Mouse (Mus musculus) 3134 (cell line): ENCODE measurements around the gene Baz1b.
A peak's percentile ranks its signal among the peaks of the same experiment; 100 is the strongest.

Experiments
- DNase-seq: peaks from one replicate; pipeline ENCODE4 v3.0.0-alpha.2; 2011; ENCODE audit warnings: low spot score; ENCODE audit not compliant: insufficient read length; ENCODE audit errors: extremely low read depth

Gene Baz1b

DNA sequence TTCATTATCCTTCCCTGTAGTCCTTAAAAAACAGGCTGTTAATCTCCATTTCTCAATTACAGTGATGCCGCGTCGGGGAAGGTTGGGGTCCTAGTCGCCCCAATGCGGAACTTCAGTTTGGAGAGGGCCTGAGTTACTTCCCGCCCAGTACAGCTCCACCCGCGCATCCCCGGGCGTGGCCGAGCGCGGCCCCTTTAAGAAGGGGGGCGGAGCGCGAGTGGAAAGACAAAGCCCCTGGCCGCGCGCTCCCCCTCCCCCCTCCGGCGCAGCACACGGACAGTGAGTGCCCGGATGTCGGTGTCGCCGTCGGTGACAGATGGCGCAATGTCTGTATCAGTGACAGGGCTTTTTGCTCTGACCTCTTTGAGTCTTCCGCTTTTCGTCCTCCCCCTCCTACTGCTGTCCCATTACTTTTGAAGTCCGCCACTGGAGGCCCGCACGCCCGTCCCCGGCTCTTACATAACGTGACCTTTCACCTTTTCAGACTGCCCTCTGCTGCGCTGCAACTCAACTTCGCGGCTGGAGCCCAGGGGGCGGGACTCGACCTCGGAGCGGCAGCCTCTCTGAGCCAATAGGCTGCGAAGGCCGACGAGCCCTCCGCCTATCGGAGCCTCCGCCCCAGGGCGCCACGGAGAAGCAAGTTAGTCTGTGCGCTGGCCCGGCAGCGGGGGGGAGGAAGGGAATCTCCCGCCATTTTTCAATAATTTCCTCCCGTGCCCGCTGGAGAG lies at the start of gene Baz1b:
TSS of gene Baz1b (plus strand) at position 644 of the 728 bp plus-strand sequence.
- peak; percentile 99 for DNase-seq

DNA sequence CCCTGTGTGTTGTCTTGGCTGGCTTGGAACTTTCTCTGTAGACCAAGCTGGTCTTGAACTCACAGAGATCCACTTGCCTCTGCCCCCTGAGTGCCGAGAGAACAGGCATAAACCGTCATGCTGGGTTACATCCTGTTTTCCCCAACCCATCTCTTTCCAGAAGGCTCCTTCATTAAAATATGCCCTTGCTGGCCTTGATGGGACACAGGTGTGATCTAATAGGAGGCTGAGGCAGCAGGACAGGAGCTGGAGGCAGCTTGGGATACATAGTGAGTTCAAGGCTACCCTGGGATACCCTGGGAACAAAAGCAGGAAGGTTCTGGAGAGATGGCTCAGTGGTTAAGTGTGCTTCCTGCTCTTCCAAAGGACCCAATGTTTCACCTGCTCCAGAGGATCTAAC lies 47.2 kb upstream of the Baz1b start:
- DNase-seq, result no peak

DNA sequence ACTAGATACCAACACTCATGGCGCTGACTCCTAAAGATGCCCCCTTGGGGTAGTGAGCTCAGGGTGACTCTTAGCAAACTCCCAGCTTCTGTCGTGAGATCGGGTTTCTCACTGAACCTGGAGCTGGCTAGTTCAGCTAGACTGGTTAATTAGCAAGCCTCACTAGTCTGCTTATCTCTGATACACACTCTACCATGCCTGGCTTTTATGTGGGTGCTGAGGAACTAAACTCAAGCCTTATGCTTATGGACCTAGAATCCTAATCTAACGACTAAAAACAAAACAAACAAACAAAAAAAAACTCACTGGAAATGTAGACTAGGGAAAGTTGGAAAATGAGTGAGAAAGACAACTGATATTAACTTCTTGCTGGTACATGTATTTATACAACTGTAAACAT lies 42.6 kb upstream of the Baz1b start:
- DNase-seq, result no peak

DNA sequence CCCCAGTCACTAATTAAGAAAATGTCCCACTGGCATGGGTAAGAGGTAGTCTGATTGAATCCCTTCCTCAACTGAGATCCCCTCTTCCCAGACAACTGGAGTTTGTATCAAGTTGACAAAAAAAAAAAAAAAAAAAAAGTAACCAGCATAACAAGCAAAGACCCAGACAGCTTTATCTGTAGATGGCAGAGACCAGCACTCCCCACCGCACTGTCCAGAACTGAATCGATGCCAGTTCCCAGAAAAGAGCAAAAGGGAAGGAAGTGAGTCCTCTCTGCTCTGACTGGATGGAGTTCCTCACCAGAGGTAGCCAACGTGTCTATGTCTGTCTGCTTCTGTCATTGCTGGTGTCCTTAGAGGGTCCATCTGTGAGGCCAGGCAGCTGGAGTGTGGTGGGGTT lies 41.5 kb upstream of the Baz1b start:
- DNase-seq, result no peak

DNA sequence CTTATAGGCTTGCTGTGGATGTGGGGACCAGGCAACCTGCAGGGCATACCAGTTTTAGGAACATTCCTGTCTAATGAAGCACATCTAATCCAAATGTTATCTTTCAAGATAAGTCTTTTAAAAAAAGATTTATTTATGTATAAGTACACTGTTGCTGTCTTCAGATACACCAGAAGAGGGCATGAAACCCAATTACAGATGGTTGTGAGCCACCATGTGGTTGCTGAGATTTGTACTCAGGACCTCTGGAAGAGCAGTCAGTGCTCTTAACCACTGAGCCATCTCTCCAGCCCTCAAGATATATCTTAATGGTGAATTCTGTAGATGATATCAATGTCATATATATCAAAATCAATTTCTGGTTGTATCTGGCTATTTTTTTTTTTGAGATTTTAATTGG lies 41.1 kb upstream of the Baz1b start:
- DNase-seq, result no peak

DNA sequence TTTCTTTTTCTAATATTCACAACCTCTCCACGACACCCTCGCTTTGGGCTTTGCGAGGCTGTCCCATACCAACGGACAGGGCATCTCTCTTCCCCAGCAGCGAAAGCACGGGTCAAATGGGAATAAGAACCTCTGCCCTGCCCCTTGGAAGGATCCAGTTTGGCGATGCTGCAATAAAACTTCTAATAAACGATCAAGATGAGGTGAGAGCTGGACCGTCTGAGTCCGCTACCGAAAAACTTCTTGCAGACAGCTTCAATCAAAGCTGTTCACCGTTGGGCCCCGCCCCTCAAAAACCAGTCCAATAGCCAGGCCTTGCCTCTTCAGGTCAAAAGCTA lies 38.4 kb upstream of the Baz1b start:
- no peak for DNase-seq

DNA sequence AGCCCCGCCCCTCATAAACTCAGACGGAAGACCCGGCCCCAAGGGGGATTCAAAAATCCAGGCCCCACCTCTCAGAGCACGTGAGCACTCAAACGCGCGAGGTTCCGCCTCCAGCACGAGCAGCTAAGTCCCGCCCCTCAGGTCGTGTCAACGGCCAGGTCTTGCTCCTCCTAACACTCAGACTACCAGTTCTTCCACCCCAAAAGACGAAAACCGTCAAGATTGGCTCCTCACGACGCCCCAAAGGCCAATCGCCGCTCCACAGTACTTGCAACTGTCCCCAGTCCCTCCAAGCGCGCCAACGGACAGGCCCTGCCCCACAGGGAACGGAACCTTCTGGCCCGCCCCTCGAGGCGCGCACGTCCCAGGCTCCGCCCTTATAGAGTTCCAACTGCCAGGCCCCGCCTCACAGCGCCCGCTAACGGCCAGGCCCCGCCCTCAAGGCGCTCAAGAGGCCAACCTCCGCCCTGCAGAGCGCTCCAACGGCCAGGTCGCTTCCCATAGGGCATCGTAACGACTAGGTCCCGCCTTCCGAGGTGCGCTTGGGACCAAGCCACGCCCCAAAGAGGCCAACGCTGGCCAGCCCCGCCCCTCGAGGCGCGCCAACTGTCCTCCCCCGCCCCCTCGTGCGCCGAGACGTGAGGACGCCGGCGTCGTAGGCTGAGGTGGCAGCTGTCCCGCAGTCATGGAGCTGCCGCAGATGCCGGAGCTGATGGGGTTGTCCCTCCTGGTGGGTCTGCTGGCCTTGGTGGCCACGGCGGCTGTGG lies 37.8 kb upstream of the Baz1b start, which contains the start of gene Tbl2:
TSS of gene Tbl2 (plus strand) at position 605 of the 767 bp plus-strand sequence.
- peak; percentile 100 for DNase-seq

DNA sequence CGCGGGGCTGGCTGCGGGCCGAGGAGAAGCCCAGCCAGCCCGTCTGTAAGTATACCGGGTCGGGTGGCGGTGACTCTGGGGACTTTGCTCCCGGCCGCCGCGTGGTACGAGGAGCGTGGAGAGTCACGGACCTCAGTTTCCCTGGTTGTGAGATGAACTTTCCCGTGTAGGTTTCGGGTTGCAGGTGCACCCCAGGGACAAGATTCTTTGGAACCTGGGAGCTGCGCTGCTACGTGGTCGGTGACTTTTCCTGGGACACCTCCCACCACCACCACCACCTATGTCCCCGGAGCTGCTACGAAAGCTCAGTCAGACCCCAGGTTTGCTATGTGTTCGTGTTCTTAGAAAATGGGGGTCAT lies 37.3 kb upstream of the Baz1b start:
- DNase-seq, result no peak

DNA sequence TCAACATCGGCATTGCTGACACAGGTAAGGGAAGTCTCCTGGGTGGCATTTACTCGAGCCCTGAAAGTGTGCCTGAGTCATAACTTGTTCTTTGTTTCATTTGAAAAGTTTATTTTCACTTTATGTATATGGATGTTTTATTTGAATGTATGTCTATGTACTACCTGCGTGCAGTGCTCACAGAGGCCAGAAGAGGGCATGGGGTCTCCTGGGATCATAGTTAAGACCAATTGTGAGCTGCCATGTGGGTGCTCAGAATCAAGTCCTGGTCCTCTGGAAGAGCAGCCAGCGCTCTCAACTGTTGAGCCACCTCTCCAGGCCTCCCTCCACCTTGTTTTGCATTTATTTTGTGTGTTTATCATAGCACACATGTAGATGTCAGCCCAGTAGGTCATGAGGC lies 30.6 kb upstream of the Baz1b start:
- DNase-seq, result no peak

DNA sequence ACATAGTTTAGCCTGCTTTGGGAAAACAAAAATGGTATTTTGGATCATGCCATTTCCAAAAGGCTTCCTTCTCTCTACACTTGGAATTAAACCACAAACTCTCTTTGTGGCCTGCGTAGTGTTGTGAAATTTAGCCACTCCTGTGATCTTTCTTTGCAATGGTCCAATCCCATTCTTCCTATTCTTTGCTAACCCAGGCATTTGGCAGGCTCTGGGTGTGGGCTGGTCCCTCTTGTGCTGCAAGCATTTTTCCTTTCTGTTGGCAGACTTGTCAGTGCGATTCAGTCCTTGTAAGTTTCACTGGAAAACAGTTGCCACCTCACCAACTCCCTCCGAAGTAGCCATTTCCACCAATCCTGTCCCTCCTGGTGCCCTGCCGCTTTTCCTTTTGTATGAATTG lies 25.8 kb upstream of the Baz1b start:
- no peak for DNase-seq

DNA sequence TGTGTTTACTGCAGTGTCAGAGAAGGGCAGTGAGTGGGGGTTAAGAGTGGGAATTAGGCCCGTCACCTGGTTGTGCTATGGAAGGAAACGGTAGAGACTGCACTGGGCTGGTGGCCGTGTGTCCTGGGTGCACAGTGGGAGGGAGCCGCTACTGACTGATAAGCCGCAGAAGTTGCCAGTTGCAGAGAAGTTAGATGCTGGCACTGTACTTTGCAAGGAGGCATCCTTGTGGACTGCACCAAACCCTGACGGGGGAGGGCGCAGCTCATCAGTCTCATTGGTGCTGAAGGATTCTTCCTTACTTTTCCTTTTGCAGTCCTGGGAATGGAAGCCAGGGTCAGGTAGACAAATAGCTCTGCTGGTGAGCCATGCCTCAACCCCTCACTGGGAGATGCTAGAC lies 25.4 kb upstream of the Baz1b start:
- no peak for DNase-seq

DNA sequence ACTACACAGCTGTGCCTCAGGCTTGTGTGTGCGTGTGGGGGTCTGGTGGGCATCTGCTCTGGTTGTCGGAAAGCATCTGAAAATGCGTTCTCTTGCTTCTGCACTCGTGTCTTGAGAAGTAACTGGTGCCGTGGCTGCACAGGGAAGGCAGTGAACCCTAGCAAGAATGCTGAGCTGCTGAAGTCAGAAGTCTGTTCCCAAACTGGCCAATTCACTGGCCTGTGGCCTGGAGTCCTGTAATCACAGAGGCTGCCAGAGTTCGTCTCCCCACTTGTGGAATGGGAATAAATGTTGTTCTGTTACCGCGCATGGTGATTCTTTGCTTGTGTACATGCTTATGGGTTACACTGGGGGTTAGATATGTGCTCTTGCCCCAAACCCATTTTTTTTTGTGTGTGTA lies 24.7 kb upstream of the Baz1b start:
- DNase-seq, result no peak

DNA sequence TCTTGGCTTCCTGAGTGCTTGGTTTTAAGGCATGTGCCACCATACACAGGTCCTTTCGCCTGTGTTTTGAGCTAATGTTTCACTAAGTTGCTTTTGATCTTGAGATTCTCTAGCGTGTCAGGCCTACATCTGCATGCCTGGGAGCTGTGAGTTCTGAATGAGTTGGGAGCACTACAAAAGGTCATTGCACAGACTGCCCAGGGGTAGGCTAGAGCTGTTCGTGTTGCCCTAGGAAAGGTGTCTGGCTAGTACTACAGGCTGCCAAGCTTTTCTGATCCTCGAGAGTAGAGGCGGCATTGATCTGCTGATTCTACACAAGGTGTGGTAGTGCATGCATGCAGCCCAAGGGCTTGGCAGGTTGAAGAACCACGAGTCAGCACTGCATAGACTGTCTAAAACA lies 24.2 kb upstream of the Baz1b start:
- DNase-seq, result no peak

DNA sequence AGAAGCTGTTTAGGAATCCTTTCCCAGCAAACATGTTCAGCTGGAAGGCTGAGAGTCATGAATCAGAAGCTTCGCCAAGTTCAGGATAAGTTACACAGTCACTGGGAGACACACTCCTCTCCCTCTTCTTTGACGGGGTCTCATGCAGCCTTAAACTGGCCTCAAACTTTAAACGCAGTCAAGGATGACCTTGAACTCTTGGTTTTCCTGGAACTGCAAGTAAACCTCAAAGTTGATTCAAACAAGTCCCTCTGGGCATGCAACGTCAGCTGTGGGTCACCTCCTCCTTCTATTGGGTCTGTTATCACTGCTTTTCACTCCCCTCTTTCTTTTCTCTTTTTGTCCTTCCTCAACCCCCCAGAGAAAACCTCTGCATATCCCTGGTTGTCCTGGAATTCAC lies 20.2 kb upstream of the Baz1b start:
- no peak for DNase-seq

DNA sequence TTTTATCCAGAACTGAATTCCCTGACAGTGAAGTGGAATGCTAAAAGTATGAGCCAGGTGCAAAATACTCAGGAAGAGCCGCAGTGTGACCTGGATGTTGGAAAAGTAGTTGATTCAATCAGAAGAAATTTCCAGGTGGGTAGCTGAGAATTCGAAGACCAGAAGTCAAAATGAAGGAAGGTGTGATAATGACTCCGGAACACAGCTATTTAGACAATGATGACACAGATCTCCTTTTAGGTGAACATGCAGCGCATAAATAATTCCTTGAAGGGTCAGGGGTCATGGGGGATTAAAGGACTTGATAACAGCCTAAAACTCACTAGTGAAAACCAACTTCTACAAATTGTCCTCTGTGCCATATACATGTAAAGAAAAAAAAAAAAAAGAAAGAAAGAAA lies 19.6 kb upstream of the Baz1b start:
- DNase-seq, result no peak

DNA sequence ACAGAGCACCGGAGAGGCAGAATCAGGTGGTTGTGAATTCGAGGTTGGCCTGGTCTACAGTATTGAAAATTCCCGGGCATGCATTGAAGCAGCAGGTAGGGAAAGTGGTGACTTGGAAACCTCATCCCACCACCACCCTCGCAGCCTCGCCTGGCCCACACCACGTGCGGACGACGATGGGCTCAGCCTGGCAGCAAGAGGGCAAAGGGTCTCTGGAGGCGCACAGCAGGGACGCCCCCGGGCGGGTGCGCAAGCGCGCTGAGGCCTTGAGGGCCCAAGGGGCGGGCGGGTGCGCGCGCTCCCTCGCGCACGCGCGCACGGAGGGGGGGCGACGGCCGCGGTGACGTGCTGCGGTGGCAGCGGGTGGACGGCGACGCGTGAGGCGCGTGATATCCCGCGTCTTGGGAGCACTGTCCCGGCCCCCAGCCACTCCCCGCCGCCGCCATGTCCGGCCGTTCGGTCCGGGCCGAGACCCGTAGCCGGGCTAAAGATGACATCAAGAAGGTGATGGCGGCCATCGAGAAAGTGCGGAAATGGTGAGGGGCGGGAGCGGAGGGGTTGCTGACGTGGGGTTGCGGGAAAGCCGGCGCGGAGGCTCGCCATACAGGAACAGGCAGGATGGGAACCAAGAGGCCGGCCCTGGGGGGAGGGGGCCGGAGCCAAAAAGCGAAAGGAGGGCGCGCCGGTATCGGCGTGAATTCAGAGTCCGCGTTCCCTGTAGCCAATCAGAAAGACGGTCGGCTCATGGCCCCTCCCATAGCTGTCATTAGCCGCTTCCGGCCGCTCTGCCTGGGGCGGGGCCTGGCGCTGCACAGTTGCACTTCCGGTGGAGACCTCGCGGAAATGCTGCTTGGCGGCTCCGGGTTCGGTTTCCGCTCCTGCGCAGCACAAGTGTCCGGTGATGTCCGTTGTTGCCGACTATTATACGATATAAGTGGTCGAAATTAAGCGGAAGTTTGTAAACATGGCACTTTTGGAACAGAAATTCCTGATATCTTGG lies 18.7 kb upstream of the Baz1b start, which contains the start of gene Bcl7b:
TSS of gene Bcl7b (plus strand) at position 221 of the 1,000 bp plus-strand sequence.
- peak; percentile 98 for DNase-seq

DNA sequence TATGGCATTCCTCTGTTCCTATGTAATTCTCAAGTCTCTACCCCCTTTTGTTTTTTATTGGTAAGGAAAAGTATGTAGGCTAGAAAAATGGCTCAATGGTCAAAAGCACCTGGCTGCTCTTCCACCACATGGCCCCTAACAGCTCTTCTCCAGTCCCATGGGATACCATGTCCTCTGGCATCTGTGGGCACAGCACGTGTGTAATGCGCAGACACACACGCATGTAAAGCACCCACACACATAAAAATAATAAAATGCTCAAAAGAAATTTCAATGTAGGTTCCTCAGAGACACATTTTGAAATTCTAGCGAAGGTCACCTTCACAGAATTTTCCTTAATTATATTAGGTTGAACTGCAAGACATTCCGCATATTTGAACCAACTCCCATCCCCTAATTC lies 17.6 kb upstream of the Baz1b start:
- DNase-seq, result no peak

DNA sequence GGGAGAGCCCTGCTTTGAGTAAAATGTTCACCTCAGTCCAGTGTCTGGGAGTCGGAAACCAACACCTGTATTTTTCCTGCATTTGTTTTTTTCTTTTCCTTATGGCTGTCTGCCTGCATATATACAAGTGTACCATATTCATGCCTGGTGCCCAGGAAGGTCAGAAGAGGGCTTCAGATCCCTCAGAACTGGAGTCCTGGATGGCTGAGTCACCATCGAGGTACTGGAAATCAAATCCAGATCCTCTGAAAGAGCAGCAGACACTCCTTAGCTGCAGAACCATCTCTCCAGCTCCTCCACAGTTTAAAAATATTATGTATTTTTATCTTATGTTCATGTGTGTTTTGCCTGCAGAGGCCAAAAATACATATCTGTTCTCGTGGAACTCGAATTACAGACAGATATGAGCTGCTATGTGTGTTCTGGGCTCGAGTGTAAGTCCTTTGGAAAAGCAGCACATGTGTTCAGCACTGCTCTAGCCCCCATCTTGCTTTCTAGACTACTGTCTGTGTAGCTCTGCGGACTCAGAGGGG lies 15.3 kb upstream of the Baz1b start:
- DNase-seq, result no peak

DNA sequence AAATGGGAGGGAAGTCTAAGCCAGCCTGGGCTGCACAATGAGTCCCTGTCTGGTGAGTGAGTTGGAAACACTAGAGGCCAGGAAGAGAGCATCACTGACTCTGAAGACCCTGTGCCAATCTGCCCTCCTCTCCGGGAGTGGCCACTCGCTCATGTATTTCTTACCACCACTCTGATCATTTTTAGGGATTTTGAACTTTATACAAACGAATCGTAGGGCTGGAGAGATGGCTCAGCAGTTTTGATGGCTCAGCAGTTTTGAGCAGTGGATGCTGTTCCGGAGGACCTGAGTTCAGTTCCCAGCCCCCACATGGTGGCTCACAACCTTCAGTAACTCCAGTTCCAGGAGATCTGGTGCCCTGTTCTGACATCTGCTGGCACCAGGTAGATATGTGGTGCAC lies 14.1 kb upstream of the Baz1b start:
- DNase-seq, result no peak

DNA sequence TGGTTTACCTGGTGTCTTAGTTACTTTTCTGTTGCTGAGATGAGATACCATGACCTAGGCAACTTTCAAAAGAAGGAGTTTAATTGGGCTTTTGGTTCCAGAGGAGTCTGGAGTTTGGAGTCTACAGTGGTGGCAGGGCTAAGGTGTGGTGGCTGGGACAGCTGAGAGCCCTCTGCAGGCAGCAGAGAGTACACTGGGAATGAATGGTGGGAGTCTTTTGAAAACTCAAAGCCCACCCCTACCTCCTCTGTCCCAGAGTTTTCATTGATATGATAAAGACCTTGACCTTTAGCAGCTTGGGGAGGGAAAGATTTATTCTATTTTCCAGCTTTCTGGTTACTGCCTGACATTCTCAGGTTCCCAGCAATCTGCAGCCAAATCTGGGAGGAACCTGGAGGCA lies 12.0 kb upstream of the Baz1b start:
- DNase-seq, result no peak

DNA sequence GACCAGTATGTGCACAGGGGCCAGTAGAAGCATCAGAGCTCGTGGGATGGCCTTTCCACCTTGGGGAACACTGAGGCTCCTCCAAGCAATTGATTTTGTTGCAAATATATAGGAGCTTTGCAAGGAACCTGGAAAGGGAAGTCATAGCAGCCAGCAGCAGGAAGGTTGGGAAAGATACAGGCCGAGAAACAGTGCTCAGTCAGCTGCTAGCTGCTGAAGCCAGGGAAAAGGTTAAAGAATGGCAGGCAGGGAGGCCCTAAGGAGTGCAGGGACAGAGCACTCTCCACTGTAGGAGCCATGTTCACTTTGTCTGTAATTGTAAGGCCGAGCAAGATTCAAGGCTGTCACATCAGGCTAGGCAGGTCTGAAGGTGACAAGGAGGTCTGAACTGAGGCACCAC lies 8.5 kb upstream of the Baz1b start:
- no peak for DNase-seq
